Mouse (Mus musculus): ENCODE measurements around the gene Gm2431. TPM values are rescaled to one million over a fixed set of nuclear protein-coding genes. Genes with fewer than 3 reads are reported as not detected.
"Not testable (repeated sequence)": the region's sequence is repeated elsewhere in the genome, so short reads cannot be mapped to it uniquely, and the experiment has no call there.

Gene Gm2431
- polyA plus RNA-seq, 1 experiment from 2014 or later = not detected

DNA sequence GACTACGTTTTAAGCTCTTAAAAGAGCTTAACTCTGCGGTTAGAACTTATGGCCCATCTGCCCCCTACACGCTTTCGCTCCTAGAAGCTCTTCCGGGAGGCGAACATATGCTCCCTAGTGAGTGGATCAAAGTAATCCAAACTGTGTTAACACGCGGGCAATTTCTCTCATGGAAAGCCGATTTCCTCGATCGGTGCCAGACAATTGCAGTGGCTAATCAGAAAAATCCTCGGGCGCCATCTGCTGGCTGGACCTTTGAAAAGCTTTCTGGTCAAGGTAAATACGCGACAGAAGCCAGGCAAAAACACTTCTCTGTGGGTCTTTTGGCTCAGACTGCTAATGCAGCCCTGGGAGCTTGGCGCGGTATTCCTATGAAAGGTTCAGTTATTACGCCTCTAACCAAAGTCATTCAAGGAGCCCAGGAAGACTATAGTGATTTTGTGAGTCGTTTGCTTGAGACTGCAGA, 26.5 kb upstream of the Gm2431 start:
- Histone ChIP-seq H3K27ac (peak overlapping the region; percentile 74), H3K9ac (peak overlapping the region; percentile 61), H3K4me2 (replicated peaks) (peak overlapping the region; percentile 87), H3K4me3 (replicated peaks; ENCODE audit: low read length) (peak overlapping the region; percentile 43), H3K27me3 (ENCODE audit: control insufficient read depth, insufficient read depth, low read length) (peaks cover 14% of the 10 kb centered on the region), H3K36me3 (replicated peaks; ENCODE audit: control insufficient read depth, insufficient read depth) (no peaks in the 10 kb centered on the region), H3K4me1 (replicated peaks; ENCODE audit: control insufficient read depth, insufficient read depth, low read length) (peaks cover 3% of the 10 kb centered on the region; the same call in 1 of the 2 replicates), H3K9me3 (ENCODE audit: control insufficient read depth, low read length) (no peaks in the 10 kb centered on the region)
- under 1% methylated on average over 19 of the region's 19 CpGs for WGBS
- ATAC-seq (ENCODE audit: low FRiP score) (peak; percentile 77), DNase-seq (ENCODE audit: low spot score) (peak; percentile 99)

GRCm38 (mm10) chr7:142284023-142284591, 26.0 kb upstream of the Gm2431 start:
- peak overlapping the region; percentile 43 for H3K4me3 ChIP-seq (replicated peaks; ENCODE audit: low read length)
- peaks cover 3% of the 10 kb centered on the region; the same call in 1 of the 2 replicates for H3K4me1 ChIP-seq (replicated peaks; ENCODE audit: control insufficient read depth, insufficient read depth, low read length)
- peak overlapping the region; percentile 87 for H3K4me2 ChIP-seq (replicated peaks)
- peak; percentile 61 for DNase-seq (ENCODE audit: low spot score)
- H3K27ac ChIP-seq = peak overlapping the region; percentile 74
- no peaks in the 10 kb centered on the region for H3K36me3 ChIP-seq (replicated peaks; ENCODE audit: control insufficient read depth, insufficient read depth)
- H3K27me3 ChIP-seq (ENCODE audit: control insufficient read depth, insufficient read depth, low read length) = peaks cover 14% of the 10 kb centered on the region
- under 1% methylated on average over 38 of the region's 38 CpGs for WGBS
- H3K9me3 ChIP-seq (ENCODE audit: control insufficient read depth, low read length) = no peaks in the 10 kb centered on the region
- peak overlapping the region; percentile 61 for H3K9ac ChIP-seq
- peak; percentile 77; the same call in 1 of the 2 replicates for ATAC-seq (ENCODE audit: low FRiP score)

- not testable (repeated sequence) for H3K4me2 ChIP-seq (replicated peaks); DNase-seq (ENCODE audit: low spot score); H3K9me3 ChIP-seq (ENCODE audit: control insufficient read depth, low read length); H3K27ac ChIP-seq; H3K36me3 ChIP-seq (replicated peaks; ENCODE audit: control insufficient read depth, insufficient read depth); H3K4me1 ChIP-seq (replicated peaks; ENCODE audit: control insufficient read depth, insufficient read depth, low read length); H3K9ac ChIP-seq; ATAC-seq (ENCODE audit: low FRiP score); H3K4me3 ChIP-seq (replicated peaks; ENCODE audit: low read length)
- H3K27me3 ChIP-seq (ENCODE audit: control insufficient read depth, insufficient read depth, low read length) = peaks cover 14% of the 10 kb centered on the region
- WGBS = 28% methylated on average over 2 of the region's 2 CpGs
Observed at GRCm38 (mm10) chr7:142282847-142283246, 24.7 kb upstream of the Gm2431 start.

DNA sequence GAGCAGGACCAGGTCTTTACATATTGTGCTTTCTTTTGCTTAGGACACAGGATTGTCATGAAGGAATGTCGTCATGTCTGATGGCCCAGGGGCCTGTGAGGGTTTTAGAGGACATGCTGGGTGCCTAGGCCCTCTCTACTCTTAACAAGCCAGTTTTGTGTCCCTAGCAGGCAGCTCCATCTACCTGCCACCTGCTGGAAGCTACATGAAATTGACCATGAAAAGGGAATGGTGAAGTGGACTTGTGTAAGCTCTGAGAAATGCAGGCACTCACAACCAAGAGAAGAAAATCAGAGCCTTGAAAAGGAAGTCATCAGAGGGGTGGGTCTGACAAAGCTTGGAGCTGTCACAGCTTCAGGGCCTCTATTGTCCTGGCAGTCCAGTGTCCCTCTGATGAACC, 21.1 kb upstream of the Gm2431 start:
- not testable (repeated sequence) for ATAC-seq (ENCODE audit: low FRiP score)

DNA sequence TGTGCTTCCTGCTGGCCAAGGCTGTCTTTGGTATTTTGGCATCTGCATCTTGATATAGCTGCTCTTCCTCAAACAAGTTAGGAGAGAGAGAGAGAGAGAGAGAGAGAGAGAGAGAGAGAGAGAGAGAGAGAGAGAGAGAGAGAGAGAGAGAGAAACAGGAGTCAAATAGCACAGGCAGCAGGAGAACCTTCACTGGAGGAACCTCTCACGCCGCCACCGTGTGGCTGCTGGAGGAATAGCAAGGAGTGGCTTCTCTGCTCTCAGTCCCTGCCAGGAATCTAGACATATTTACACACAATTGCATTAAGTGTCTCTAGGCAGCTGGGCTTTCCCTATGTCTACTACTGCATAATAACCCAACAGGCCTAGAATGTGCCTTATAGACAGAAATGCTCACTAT, 20.0 kb upstream of the Gm2431 start:
- ATAC-seq (ENCODE audit: low FRiP score); H3K9ac ChIP-seq: not testable (repeated sequence)

More for the DNA sequence above, 21.1 kb upstream of the Gm2431 start:
- H3K27ac ChIP-seq; DNase-seq (ENCODE audit: low spot score); H3K9me3 ChIP-seq (ENCODE audit: control insufficient read depth, low read length); H3K9ac ChIP-seq; H3K4me2 ChIP-seq (replicated peaks); H3K4me3 ChIP-seq (replicated peaks; ENCODE audit: low read length); H3K4me1 ChIP-seq (replicated peaks; ENCODE audit: control insufficient read depth, insufficient read depth, low read length); H3K36me3 ChIP-seq (replicated peaks; ENCODE audit: control insufficient read depth, insufficient read depth): not testable (repeated sequence)
- H3K27me3 ChIP-seq (ENCODE audit: control insufficient read depth, insufficient read depth, low read length) = peaks cover 14% of the 10 kb centered on the region
- 62% methylated on average over 1 of the region's 1 CpGs for WGBS

DNA sequence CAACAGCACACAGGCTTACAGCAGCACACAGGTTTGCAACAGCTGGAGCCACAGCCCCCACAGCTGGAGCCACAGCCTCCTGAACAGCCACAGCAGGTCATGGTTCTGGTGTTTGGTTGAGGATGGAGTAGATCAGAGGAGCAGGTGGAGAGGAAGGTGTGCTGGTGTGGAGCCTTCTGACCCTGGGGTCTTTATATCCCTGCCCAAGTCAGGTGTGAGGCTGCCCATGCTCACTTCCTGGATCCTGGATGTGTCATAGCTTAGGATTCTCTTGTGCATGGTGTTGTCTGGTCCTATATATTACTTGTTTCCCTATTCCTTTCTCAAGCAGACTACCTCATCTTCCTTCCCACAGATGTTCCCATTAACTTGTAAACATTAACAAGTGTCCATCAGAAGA, 16.1 kb upstream of the Gm2431 start, which contains the start of gene Gm4559:
Gene Gm4559, minus strand, starts transcription at position 101 of the 400 bp plus-strand sequence.
- H3K4me1 ChIP-seq (replicated peaks; ENCODE audit: control insufficient read depth, insufficient read depth, low read length); H3K27ac ChIP-seq; H3K9ac ChIP-seq; H3K9me3 ChIP-seq (ENCODE audit: control insufficient read depth, low read length); ATAC-seq (ENCODE audit: low FRiP score); DNase-seq (ENCODE audit: low spot score); H3K36me3 ChIP-seq (replicated peaks; ENCODE audit: control insufficient read depth, insufficient read depth); H3K27me3 ChIP-seq (ENCODE audit: control insufficient read depth, insufficient read depth, low read length); H3K4me3 ChIP-seq (replicated peaks; ENCODE audit: low read length); H3K4me2 ChIP-seq (replicated peaks): not testable (repeated sequence)

More for the DNA sequence above, 20.0 kb upstream of the Gm2431 start:
- H3K27me3 ChIP-seq (ENCODE audit: control insufficient read depth, insufficient read depth, low read length) = peaks cover 10% of the 10 kb centered on the region
- WGBS = 0% methylated on average over 3 of the region's 3 CpGs
- not testable (repeated sequence) for H3K9me3 ChIP-seq (ENCODE audit: control insufficient read depth, low read length); H3K4me1 ChIP-seq (replicated peaks; ENCODE audit: control insufficient read depth, insufficient read depth, low read length); H3K4me3 ChIP-seq (replicated peaks; ENCODE audit: low read length); H3K4me2 ChIP-seq (replicated peaks); H3K27ac ChIP-seq; H3K36me3 ChIP-seq (replicated peaks; ENCODE audit: control insufficient read depth, insufficient read depth)
- DNase-seq (ENCODE audit: low spot score) = peak; percentile 78

DNA sequence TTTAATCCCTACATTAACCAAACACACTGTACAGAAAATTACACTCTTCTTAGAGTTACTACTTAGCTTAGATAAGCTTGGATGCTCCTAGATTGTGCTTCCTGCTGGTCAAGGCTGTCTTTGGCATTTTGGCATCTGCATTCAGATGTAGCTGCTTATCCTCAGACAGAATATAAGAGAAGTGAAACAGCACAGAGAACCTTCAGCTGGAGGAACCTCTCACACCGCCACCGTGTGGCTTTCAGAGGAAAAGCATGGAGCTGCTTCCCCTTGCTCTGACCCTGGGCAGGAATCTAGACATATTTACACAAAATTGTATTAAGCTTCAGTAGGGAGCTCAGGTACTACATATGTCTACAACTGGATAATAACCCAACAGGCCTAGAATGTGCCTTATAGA, 2.6 kb downstream of the Gm2431 start:
- Histone ChIP-seq H3K27me3 (ENCODE audit: control insufficient read depth, insufficient read depth, low read length) (no peaks in the 10 kb centered on the region), H3K4me2 (replicated peaks) (no peak overlapping the region), H3K9ac (no peak overlapping the region), H3K36me3 (replicated peaks; ENCODE audit: control insufficient read depth, insufficient read depth) (no peaks in the 10 kb centered on the region), H3K27ac (no peak overlapping the region), H3K4me1 (replicated peaks; ENCODE audit: control insufficient read depth, insufficient read depth, low read length) (no peaks in the 10 kb centered on the region), H3K4me3 (replicated peaks; ENCODE audit: low read length) (no peak overlapping the region), H3K9me3 (ENCODE audit: control insufficient read depth, low read length) (no peaks in the 10 kb centered on the region)
- 0% methylated on average over 2 of the region's 2 CpGs for WGBS
- ATAC-seq (ENCODE audit: low FRiP score) (no peak), DNase-seq (ENCODE audit: low spot score) (peak; percentile 78)

GRCm38 (mm10) chr7:142249824-142250223, 8.3 kb downstream of the Gm2431 start:
- Histone ChIP-seq H3K27me3 (ENCODE audit: control insufficient read depth, insufficient read depth, low read length) (no peaks in the 10 kb centered on the region), H3K36me3 (replicated peaks; ENCODE audit: control insufficient read depth, insufficient read depth) (no peaks in the 10 kb centered on the region), H3K9me3 (ENCODE audit: control insufficient read depth, low read length) (no peaks in the 10 kb centered on the region), H3K4me3 (replicated peaks; ENCODE audit: low read length) (no peak overlapping the region), H3K27ac (no peak overlapping the region), H3K4me2 (replicated peaks) (no peak overlapping the region), H3K9ac (no peak overlapping the region), H3K4me1 (replicated peaks; ENCODE audit: control insufficient read depth, insufficient read depth, low read length) (no peaks in the 10 kb centered on the region)
- DNase-seq (ENCODE audit: low spot score) = peak; percentile 60
- WGBS = 0% methylated on average over 1 of the region's 1 CpGs
- ATAC-seq (ENCODE audit: low FRiP score) = no peak

- no peak for ATAC-seq (ENCODE audit: low FRiP score)
- no peak within 1 kb of the TSS for H3K4me2 ChIP-seq (replicated peaks)
- H3K4me3 ChIP-seq (replicated peaks; ENCODE audit: low read length) = no peak within 1 kb of the TSS
- 0 out of 2 replicates have a peak, but pooled peaks cover 2% of the 10 kb centered on the region for H3K9me3 ChIP-seq (ENCODE audit: control insufficient read depth, low read length)
- H3K36me3 ChIP-seq (replicated peaks; ENCODE audit: control insufficient read depth, insufficient read depth) = no peaks in the 10 kb centered on the region
- no peak within 1 kb of the TSS for H3K9ac ChIP-seq
- H3K4me1 ChIP-seq (replicated peaks; ENCODE audit: control insufficient read depth, insufficient read depth, low read length) = no peaks in the 10 kb centered on the region
- no peaks in the 10 kb centered on the region for H3K27me3 ChIP-seq (ENCODE audit: control insufficient read depth, insufficient read depth, low read length)
- whole genome bisulfite sequencing = 47% methylated on average over 2 of the region's 2 CpGs
- no peak for DNase-seq (ENCODE audit: low spot score)
- H3K27ac ChIP-seq = no peak within 1 kb of the TSS
Observed at GRCm38 (mm10) chr7:142240978-142241377, 17.2 kb downstream of the Gm2431 start, which contains the start of gene Gm40460. Gm40460 (minus strand) TSS chr7:142241078.
